Mouse (Mus musculus) mouse embryonic stem cell (cell line): ENCODE data around the gene 2700049A03Rik.
"Not testable (repeated sequence)": the region's sequence is repeated elsewhere in the genome, so short reads cannot be mapped to it uniquely, and the experiment has no call there.

ENCODE experiments used
- in situ Hi-C, 2 experiments: fragments of 300-500 bp; cut with MboI; formaldehyde crosslinking; loops; 1 replicate in 1 of 2; 3 replicates in 1 of 2; pipeline ENCODE4 v1.14.3; 2019 to 2020; ENCODE audit warnings: low sequenced_read_pairs in 2 of 2, low pct_unique_long_range_greater_than_20kb in 1 of 2, mixed read lengths in 1 of 2; ENCODE audit not compliant: unreplicated experiment in 1 of 2

The 2700049A03Rik gene

DNA sequence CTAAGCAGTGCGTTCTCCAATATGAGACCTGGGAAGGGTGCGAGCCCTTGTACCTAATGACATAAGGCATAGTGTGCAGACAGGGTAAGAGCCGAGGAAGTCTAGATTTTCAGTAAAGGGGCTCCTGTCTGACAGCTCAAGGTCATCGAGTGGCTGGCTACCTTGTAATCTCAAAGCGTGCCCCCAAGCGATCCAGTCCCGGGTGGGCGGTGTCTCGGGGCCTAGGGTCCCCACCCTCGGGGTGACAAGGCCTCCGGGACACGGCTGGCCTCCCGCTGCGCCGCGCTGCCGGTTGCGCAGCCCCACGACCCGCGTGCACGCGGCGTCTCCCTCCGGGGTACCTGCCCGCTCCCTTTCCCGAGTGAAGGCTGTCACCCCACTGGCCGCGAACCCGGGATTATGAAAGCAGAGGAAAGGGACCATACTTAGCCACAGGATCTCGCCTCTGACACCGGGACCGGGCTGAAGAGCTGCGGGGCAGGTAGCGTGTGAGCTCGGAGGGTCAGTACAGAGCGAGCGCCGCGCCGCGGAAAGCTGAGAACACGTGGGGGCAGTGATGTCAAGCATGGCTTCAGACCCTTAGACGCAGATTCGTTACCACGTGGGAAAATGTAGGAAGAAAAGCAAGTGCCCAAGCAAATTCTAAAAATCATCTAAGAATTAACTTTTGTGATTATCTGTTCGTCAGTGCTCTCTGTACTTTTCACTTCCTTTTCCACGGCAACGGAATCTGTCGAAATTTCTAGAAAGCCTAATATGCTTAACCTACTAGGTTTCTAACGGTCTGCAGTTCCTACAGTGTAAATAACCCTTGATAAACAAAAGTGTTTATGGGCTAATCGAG lies at the start of gene 2700049A03Rik, which contains the start of gene Timm9:
Gene 2700049A03Rik, plus strand, starts transcription at position 719 of the 844 bp plus-strand sequence.
Gene Timm9, minus strand, starts transcription at position 555 of the 844 bp plus-strand sequence.
- in situ Hi-C loops = no loop called here

GRCm38 (mm10) chr12:71104275-71104674 lies 32.4 kb upstream of the 2700049A03Rik start:
- in situ Hi-C loops = not testable (repeated sequence)

- in situ Hi-C loops = no loop called here
These were observed 29.4 kb upstream of the 2700049A03Rik start for GRCm38 (mm10) chr12:71107216-71107771.

DNA sequence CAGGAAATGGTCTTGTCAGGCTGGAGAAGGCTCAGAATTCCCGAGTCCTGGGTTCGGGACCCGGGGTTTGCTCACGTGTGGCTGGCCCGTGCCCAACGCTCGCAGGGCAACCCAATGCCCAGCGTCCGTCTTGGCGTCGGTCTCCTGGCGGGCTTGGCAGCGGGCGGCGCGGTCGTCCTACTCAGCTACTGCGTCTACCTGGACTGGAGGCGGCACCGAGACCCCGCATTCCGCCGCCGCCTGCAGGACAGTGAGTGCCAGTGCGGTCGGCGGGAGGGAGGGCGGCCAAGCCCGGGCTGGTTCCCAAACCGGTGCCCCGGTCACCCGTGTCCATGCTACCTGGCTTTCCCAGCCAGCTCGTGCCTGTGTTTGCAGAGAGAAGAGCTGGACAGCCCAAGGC lies 25.3 kb upstream of the 2700049A03Rik start, which contains the start of gene Tomm20l:
Gene Tomm20l, plus strand, starts transcription at position 98 of the 400 bp plus-strand sequence.
- in situ Hi-C loops = no loop called here

- in situ Hi-C loops = no loop called here
These were observed 23.6 kb upstream of the 2700049A03Rik start for GRCm38 (mm10) chr12:71113074-71113473.

- in situ Hi-C loops = no loop called here
These were observed 22.9 kb upstream of the 2700049A03Rik start for GRCm38 (mm10) chr12:71113675-71114288.

DNA sequence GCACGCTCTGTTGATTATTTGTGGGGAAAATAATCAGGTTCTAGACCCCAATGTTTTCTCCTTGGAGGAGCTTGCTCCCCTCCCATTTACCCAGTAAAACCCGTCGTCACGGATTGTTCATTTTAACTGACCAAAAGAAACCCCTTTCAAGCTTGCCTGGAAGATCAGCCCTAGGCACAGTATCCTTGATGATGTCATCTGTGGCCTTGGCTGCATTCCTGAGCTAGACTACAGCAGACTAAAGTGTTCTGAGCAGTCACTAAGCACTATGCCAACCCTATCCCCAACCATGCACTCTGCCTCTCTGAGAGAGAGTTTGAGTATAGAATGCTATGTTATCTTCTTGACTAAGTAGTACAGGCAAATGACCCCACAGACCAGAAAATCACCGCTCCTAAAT lies 20.2 kb upstream of the 2700049A03Rik start:
- in situ Hi-C loops = no loop called here

- in situ Hi-C loops = no loop called here
These were observed 13.9 kb upstream of the 2700049A03Rik start for GRCm38 (mm10) chr12:71122731-71123130.

DNA sequence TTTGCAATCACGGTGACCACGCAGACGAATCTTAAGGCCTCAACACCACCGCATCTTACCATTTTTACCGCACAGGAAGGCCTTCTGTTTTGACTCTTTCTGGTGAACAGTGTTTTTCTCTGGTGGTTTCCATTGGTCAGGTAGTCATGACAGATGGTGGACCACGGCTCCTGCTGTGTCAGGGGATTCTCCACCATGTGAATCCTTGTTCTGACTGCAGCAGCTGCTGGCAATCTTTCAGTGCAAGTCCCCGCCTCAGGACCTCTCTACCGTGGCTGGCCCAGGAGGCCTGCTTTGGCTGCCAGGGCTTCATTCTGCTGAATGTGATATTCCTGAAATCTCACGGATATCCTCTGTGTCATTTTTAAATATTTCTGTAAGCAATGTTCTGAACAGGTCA lies 13.4 kb upstream of the 2700049A03Rik start:
- in situ Hi-C loops = no loop called here

- in situ Hi-C loops = no loop called here
These were observed 1.1 kb upstream of the 2700049A03Rik start for GRCm38 (mm10) chr12:71135581-71135980.

GRCm38 (mm10) chr12:71136974-71137491 lies 385 bp downstream of the 2700049A03Rik start:
- in situ Hi-C loops = no loop called here

- in situ Hi-C loops = no loop called here
These were observed 1.0 kb downstream of the 2700049A03Rik start for GRCm38 (mm10) chr12:71137686-71138085.

GRCm38 (mm10) chr12:71139258-71139828 lies 2.7 kb downstream of the 2700049A03Rik start:
- in situ Hi-C loops = no loop called here

- in situ Hi-C loops = no loop called here
These were observed 4.5 kb downstream of the 2700049A03Rik start for GRCm38 (mm10) chr12:71141189-71141588.

- in situ Hi-C loops = no loop called here
These were observed 11.0 kb downstream of the 2700049A03Rik start for GRCm38 (mm10) chr12:71147641-71148040.

- in situ Hi-C loops = no loop called here
These were observed 12.2 kb downstream of the 2700049A03Rik start for GRCm38 (mm10) chr12:71148801-71149200.

- in situ Hi-C loops = no loop called here
These were observed 12.8 kb downstream of the 2700049A03Rik start for GRCm38 (mm10) chr12:71149456-71149855.

- in situ Hi-C loops = no loop called here
These were observed 13.5 kb downstream of the 2700049A03Rik start for GRCm38 (mm10) chr12:71150167-71150566.

- in situ Hi-C loops = no loop called here
These were observed 18.3 kb downstream of the 2700049A03Rik start for GRCm38 (mm10) chr12:71154979-71155378.
